Mouse (Mus musculus) cerebellum, adult 2 months (tissue): Measurements from ENCODE around the gene Trpm6. TPM values are rescaled to one million over a fixed set of nuclear protein-coding genes. Genes with fewer than 3 reads are reported as not detected.

ENCODE experiments used
- DNase-seq, 2 experiments: peaks; one replicate each; pipeline ENCODE4 v3.0.0; 2021
- H3K27ac ChIP-seq: fragments of 200-500 bp; 2 replicates; pipeline ENCODE4 v1.5.1; 2012; ENCODE audit warnings: low read length, control low read depth, inconsistent platforms; ENCODE audit not compliant: insufficient read depth
- H3K27me3 ChIP-seq: fragments of 200-500 bp; 2 replicates; pipeline ENCODE4 v1.6.1; 2012; ENCODE audit warnings: inconsistent platforms, mild to moderate bottlenecking, low read length, moderate library complexity; ENCODE audit not compliant: control insufficient read depth, insufficient read depth
- H3K4me1 ChIP-seq: fragments of 200-500 bp; 2 replicates; pipeline ENCODE4 v1.6.1; 2011; ENCODE audit warnings: low read length; ENCODE audit not compliant: control insufficient read depth, insufficient read depth
- H3K4me3 ChIP-seq: fragments of 200-500 bp; replicated peaks from 2 replicates; pipeline ENCODE3; 2011; ENCODE audit warnings: mild to moderate bottlenecking, low read depth, low read length, control low read depth; ENCODE audit not compliant: insufficient read depth
- CTCF ChIP-seq: fragments of 200-500 bp; IDR thresholded peaks from 2 replicates; pipeline ENCODE4 v1.5.1; 2011; ENCODE audit warnings: low read depth, mild to moderate bottlenecking, control low read depth, low read length, moderate library complexity, borderline replicate concordance; ENCODE audit not compliant: insufficient read depth
- POLR2A ChIP-seq: fragments of 200-500 bp; IDR thresholded peaks from 2 replicates; pipeline ENCODE4 v1.6.1; 2011; ENCODE audit warnings: low read length, control low read depth, borderline replicate concordance; ENCODE audit not compliant: insufficient read depth
- WGBS: fragments of 180-500 bp; shearing (Covaris S2); methylation state at CpG from one replicate; pipeline ENCODE4 v1.1.7; 2018; 5-methylcytosine and 5-hydroxymethylcytosine counted together
- polyA plus RNA-seq: library from polyadenylated mRNA; depleted of rRNA; stranded (reverse); fragments of >200 nt; gene quantifications from 2 replicates; pipeline ENCODE4 v1.2.3, GENCODE M21; 2012

The Trpm6 gene
- polyA plus RNA-seq, 1 experiment, result 0.34 TPM

GRCm38 (mm10) chr19:18774085-18774484, 24.3 kb downstream of the Trpm6 start:
- 64% methylated on average over 1 of the region's 1 CpGs for WGBS
- H3K27ac ChIP-seq, result no peak overlapping the region
- no peak overlapping the region for H3K4me3 ChIP-seq
- no peaks in the 10 kb centered on the region for H3K27me3 ChIP-seq
- no peaks in the 10 kb centered on the region for H3K4me1 ChIP-seq
- no peak for TF ChIP-seq CTCF
- no peak for TF ChIP-seq POLR2A
- DNase-seq, result no peak

- Histone ChIP-seq H3K4me1 (no peaks in the 10 kb centered on the region), H3K27me3 (no peaks in the 10 kb centered on the region), H3K27ac (no peak overlapping the region), H3K4me3 (no peak overlapping the region)
- TF ChIP-seq POLR2A, result no peak
- no peak for TF ChIP-seq CTCF
- no peak for DNase-seq
- WGBS, result 79% methylated on average over 1 of the region's 1 CpGs
These were observed 49.9 kb downstream of the Trpm6 start for GRCm38 (mm10) chr19:18799646-18800045.

GRCm38 (mm10) chr19:18811264-18811663, 61.5 kb downstream of the Trpm6 start:
- DNase-seq, result no peak
- Histone ChIP-seq H3K4me3 (no peak overlapping the region), H3K4me1 (no peaks in the 10 kb centered on the region), H3K27ac (no peak overlapping the region), H3K27me3 (no peaks in the 10 kb centered on the region)
- no peak for TF ChIP-seq CTCF
- no peak for TF ChIP-seq POLR2A
- WGBS, result 83% methylated on average over 3 of the region's 3 CpGs

- Histone ChIP-seq H3K4me1 (no peaks in the 10 kb centered on the region), H3K27ac (no peak overlapping the region), H3K4me3 (no peak overlapping the region), H3K27me3 (no peaks in the 10 kb centered on the region)
- TF ChIP-seq POLR2A (no peak), CTCF (no peak)
- WGBS, result 68% methylated on average over 13 of the region's 13 CpGs
- no peak for DNase-seq
These were observed 65.4 kb downstream of the Trpm6 start for GRCm38 (mm10) chr19:18815170-18815569.

GRCm38 (mm10) chr19:18817425-18817824, 67.6 kb downstream of the Trpm6 start:
- WGBS, result 75% methylated on average over 2 of the region's 2 CpGs

GRCm38 (mm10) chr19:18828601-18829000, 78.8 kb downstream of the Trpm6 start:
- no peak overlapping the region for H3K27ac ChIP-seq
- H3K27me3 ChIP-seq, result no peaks in the 10 kb centered on the region
- H3K4me3 ChIP-seq, result no peak overlapping the region
- TF ChIP-seq POLR2A (no peak), CTCF (no peak)
- no peaks in the 10 kb centered on the region for H3K4me1 ChIP-seq
- DNase-seq, result peak in 1 of 2 experiments; percentile 21
- WGBS, result 52% methylated on average over 2 of the region's 2 CpGs

More at GRCm38 (mm10) chr19:18817425-18817824, 67.6 kb downstream of the Trpm6 start:
- no peak for DNase-seq
- Histone ChIP-seq H3K27me3 (no peaks in the 10 kb centered on the region), H3K27ac (no peak overlapping the region), H3K4me3 (no peak overlapping the region), H3K4me1 (no peaks in the 10 kb centered on the region)
- TF ChIP-seq CTCF (no peak), POLR2A (no peak)

GRCm38 (mm10) chr19:18831196-18831595, 81.4 kb downstream of the Trpm6 start:
- H3K4me1 ChIP-seq, result no peaks in the 10 kb centered on the region
- H3K4me3 ChIP-seq, result no peak overlapping the region
- H3K27me3 ChIP-seq, result no peaks in the 10 kb centered on the region
- H3K27ac ChIP-seq, result no peak overlapping the region
- no peak for DNase-seq
- no peak for TF ChIP-seq CTCF
- 82% methylated on average over 3 of the region's 3 CpGs for WGBS

GRCm38 (mm10) chr19:18834971-18835370, 85.2 kb downstream of the Trpm6 start:
- no peaks in the 10 kb centered on the region for H3K4me1 ChIP-seq
- 4% methylated on average over 6 of the region's 6 CpGs for WGBS
- H3K27ac ChIP-seq, result no peak overlapping the region

More at GRCm38 (mm10) chr19:18834971-18835370, 85.2 kb downstream of the Trpm6 start:
- DNase-seq, result peak; percentile 37 to 64
- Histone ChIP-seq H3K4me3 (no peak overlapping the region), H3K27me3 (no peaks in the 10 kb centered on the region)
- TF ChIP-seq POLR2A, result no peak
- peak; percentile 86 for TF ChIP-seq CTCF
